Mouse (Mus musculus) urinary bladder, adult 18-20 months (tissue): Measurements from ENCODE around the gene Ube3b.

Source experiments
- DNase-seq, 2 experiments: peaks; one replicate each; pipeline ENCODE4 v3.0.0; 2022; ENCODE audit warnings: low spot score in 2 of 2, mixed read lengths in 2 of 2

The Ube3b gene

GRCm38 (mm10) chr5:114373581-114373980, 6.8 kb upstream of the Ube3b start:
- no peak for DNase-seq

- no peak for DNase-seq
These were observed 5.8 kb upstream of the Ube3b start for GRCm38 (mm10) chr5:114374409-114375213.

- no peak for DNase-seq
These were observed 2.1 kb upstream of the Ube3b start for GRCm38 (mm10) chr5:114378177-114378920.

- no peak for DNase-seq
These were observed 1.5 kb upstream of the Ube3b start for GRCm38 (mm10) chr5:114378936-114379335.

DNA sequence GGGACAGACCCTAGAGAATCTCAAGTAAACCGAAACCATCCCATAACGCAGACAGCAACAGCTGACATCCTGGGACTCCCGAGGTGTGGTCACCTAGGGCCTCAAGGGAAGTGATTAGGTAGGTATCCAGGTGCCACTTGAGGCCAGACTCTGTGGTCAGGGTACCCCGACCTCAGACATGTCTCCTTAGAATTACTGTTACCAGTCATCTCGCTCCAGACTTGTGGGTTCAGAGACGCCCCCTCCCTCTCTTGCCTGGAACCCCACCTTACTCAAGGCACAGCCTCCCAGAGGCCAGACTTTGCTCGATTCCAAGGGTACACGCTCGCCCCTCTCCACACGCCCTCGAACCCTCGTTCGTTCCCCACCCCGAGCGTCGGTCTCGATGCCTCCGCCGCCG, 644 bp upstream of the Ube3b start:
- DNase-seq, result no peak

DNA sequence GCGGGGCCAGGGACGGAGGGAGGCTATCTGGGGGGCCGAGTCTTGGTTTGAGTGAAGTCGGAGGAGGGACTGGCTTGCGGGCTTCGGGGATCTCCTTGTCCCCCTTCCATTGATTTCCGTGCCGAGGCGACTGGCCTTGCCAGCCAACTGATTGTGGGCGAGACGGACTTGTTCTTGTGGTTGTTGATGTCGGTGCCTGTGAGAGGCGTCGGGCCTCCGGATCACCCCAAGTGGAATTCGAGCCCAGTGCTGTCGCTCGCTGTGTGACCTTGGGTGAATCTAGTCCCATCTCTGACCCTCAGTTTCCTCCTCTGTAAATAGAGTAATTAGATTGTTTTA, 575 bp downstream of the Ube3b start:
- no peak for DNase-seq

DNA sequence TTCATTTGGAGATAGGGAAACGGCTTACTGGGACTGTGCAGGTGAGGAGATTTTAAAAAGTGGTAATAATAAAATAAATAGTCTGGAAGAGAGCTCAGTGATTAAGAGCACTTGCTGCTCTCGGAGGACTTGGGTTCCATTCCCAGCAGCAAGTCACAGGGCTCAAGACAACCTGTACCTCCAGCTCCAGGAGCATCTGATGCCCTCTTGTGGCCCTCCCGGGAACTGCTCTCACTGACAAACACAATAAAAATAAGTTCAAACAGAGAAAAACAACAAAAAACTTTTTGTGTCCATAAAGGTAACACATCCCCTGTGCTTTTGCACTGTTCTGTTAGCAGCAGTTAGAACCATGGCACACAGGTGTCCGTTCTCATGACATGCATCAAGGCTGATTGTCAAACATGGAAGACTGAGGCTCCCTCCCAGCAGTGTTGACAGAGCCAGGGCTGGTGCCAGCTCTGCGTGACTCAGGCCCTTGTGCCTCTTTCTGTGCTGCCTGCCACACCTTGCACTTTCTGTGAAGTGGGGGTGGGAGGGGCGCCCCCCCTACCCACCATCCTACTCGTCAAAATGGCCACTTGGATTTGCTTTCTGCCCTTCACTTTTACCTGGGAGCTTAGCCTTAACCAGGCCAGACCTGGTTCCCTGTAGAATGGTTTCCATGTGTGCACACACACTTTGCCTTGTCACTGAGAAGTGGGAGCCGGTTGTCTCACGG, 2.9 kb downstream of the Ube3b start:
- DNase-seq, result no peak

DNA sequence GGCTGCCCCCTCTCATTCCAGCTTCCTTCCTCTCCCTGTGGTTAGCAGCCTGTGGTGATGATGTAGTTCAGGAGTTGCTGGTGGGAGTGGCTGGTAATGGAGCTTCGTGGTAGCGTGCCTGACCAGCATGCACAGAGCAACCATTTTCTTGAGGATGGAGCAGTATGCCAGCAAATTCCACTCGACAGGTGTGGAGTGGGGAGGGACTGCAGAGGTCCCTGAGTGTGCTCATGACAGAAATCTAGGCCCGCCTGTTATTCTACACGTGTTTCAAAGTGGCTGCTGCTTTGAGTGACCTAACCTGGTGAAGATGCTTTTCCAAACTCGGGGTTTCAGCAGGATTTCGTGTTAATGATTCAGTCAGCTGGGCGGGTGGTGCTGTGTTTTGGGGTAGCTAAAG, 4.0 kb downstream of the Ube3b start:
- no peak for DNase-seq

DNA sequence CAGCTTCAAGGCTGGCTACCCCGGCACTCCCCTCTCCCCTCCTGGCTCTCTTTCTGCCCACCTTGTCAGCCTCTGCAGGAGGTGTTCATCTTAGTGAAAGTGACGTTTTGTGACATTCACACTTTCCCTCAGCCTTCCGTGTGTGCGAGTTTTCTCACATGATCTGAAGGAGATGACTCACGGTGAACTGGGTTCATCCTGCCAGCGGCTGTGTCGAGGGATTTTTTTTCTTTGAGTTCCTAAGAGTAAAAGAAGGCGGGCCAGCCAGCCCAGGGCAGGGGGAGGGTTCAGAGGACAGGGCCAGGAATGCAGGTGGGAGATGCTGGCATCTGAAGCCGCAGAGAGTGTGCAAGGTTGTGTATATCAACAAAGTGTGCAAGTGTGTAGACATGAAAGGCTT, 12.8 kb downstream of the Ube3b start:
- DNase-seq, result no peak

- DNase-seq, result no peak
These were observed 26.2 kb downstream of the Ube3b start for GRCm38 (mm10) chr5:114406592-114406991.

DNA sequence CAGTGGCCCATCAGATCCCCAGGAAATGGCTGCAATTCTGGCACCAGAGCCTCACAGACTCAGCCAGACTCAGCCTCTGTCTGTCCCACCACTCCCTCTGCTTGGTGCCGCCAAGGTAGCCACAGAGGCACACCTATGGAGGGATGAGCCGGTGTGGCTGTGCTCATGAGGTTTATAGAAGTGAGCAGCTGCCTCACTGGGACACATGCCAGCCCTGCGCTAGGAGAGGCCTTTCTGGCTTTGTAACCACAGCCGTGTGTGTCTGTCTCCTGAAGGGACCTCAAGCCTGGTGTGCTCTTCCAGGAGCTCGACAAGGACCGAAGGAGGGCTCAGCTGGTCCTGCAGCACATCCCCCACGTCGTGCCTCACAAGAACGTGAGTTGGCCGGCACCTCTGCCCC, 26.9 kb downstream of the Ube3b start:
- no peak for DNase-seq

- DNase-seq, result no peak
These were observed 27.4 kb downstream of the Ube3b start for GRCm38 (mm10) chr5:114407810-114408209.

DNA sequence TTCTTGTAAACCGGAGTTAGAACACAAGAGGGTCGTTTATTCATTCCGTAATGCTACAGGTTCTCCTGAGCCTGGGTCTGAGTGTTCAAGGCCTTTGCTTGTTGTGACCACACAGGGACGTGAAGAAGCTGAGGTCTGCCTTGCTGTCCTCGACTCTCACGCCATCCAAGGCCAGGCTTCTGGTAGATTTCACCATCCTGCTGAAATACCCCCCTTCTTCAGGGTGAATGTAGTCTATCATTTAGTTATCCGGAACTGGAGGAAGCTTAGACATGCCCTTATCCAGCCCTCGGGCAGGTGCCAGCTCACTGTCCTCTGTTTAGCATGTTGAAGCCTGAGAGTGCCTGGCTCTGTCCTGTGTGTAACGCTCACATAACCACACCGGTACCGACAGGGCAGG, 28.4 kb downstream of the Ube3b start:
- no peak for DNase-seq

- no peak for DNase-seq
These were observed 30.0 kb downstream of the Ube3b start for GRCm38 (mm10) chr5:114410429-114410828.

GRCm38 (mm10) chr5:114412361-114412998, 32.1 kb downstream of the Ube3b start:
- no peak for DNase-seq

GRCm38 (mm10) chr5:114413067-114413735, 32.8 kb downstream of the Ube3b start:
- DNase-seq, result peak in 1 of 2 experiments; percentile 10

DNA sequence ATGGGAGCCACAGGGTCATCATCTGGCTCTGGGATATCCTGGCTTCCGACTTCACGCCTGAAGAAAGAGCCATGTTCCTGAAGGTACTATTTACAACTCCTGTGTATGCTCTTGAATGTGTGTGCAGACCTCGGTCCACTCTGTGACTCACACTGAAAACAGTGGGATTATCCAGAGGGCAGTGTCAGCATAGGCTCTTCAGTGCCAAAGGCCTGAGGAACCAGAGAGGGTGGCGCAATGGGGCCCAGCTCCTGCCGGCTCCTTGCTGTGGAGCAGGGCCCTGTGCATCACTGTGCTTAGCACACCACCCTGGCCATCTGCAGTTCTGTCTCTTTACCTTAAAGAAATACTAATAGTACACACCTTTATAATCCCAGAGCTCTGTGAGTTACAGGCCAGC, 35.2 kb downstream of the Ube3b start:
- DNase-seq, result no peak

DNA sequence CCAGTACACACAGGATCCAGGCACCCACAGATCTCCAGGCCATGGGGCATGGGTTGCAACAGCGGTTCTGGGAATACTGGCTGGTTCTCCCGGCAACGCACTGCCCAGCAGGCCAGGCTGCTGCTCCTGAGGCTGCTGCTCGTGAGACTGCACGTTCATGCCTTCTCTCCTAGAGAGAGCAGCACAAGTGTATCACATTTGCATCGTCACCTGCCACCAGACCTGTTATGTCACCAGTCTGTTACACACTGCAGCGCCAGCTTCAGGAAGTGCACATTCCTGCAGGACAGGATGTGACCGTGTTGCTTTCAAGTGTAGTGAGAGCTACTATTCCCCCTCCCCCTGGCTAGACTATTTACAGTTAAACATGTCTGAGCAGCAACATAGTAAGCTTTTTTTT, 36.4 kb downstream of the Ube3b start:
- DNase-seq, result no peak

- DNase-seq, result no peak
These were observed 38.1 kb downstream of the Ube3b start for GRCm38 (mm10) chr5:114418541-114418940.

DNA sequence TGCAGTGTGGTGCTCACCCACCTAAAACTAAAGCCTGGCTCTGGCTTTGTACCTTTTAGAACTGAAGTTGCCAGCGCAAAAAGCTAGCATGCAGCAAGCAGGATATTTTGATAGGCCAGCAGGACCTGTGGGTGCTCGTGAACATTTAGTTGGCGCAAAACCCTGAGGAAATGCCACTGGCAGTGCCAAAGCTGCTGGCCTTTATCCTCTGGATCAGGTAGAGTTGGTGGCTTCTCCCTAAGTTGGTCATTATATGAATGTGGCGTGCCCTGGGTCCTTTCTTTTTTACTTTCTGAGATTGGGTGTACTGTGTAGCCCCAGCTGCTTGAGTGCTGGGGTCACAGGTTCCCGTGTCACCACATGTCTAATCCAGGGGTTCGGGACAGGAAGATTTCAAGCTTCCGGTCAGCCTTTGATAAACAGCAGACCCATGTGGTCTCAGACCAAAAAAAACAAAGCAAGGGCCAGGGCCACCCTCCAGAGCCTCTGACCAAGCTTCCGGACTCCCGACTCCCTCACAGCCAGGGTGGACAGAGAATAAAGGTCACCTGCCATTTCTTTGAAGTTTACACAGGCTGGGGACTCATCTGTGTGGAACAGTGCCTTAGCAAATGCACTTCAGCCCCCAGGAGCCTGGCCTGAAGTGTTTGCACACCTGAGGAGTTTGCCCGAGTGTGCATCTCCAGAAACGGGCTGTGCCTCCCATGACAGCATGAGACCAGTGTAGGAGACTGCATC, 41.3 kb downstream of the Ube3b start:
- no peak for DNase-seq

DNA sequence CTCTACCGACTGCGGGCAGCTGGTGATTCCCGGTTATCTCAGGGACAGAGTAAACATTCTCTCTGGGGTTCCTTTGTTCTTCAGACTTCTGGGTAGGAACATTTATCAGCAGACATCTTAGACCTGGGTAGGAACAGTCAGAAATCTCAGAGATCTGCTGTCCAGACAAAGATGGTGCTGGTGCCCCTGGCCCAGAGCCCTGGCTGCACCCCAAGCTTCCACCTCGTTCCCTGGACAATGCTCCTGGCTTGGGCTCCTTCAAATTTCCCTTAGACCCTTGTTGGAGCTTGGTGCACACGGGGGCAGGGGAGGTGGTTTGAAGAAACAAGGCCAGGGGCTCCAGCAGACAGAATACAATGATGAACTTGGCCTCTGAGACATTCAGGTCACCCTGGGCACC, 42.2 kb downstream of the Ube3b start:
- no peak for DNase-seq
